Mouse (Mus musculus): ENCODE results near the gene Tfb2m. TPM values are rescaled to one million over a fixed set of nuclear protein-coding genes. Genes with fewer than 3 reads are reported as not detected.
A peak's percentile ranks its signal among the peaks of the same experiment; 100 is the strongest.

Tfb2m gene
- total and polyA plus RNA-seq, 3 experiments: 19.3 to 20.9 TPM; not detected in 1

GRCm38 (mm10) chr1:179580200-179580599, 34.1 kb upstream of the Tfb2m start (continued):
- TF ChIP-seq TBP (IDR thresholded peaks at IDR 0.05; ENCODE audit: low read depth, low read length) (0 out of 2 replicates have a peak, but pooled peaks have one; percentile 23), NRF1 (IDR thresholded peaks at IDR 0.05; ENCODE audit: insufficient read depth, low read depth, low read length, poor library complexity, severe bottlenecking) (no peak), SMC3 (IDR thresholded peaks at IDR 0.05; ENCODE audit: low read depth, low read length) (no peak), JUND (IDR thresholded peaks at IDR 0.05; ENCODE audit: low read depth, low read length) (no peak), TCF12 (IDR thresholded peaks at IDR 0.05; ENCODE audit: low read depth, low read length) (peak; percentile 49; the same call in 1 of the 2 replicates), ZKSCAN1 (IDR thresholded peaks at IDR 0.05; ENCODE audit: low read depth, low read length) (peak; percentile 35; the same call in 1 of the 2 replicates), RAD21 (IDR thresholded peaks at IDR 0.05; ENCODE audit: low read depth, low read length) (no peak), GATA1 (IDR thresholded peaks at IDR 0.05; ENCODE audit: low read depth, low read length) (peak; percentile 56), EP300 (IDR thresholded peaks at IDR 0.05; ENCODE audit: low read depth in 1 of 2, low read length in 2 of 2) (peak in 1 of 2 experiments; percentile 41; a peak in 3 of 4 replicates), POLR2A (IDR thresholded peaks at IDR 0.05; ENCODE audit: control insufficient read depth in 1 of 2, insufficient read depth in 1 of 2, low read depth in 1 of 2, low read length in 2 of 2, poor library complexity in 1 of 2) (no peak), MEF2A (IDR thresholded peaks at IDR 0.05; ENCODE audit: extremely low read depth, insufficient replicate concordance, low read depth, low read length, poor library complexity, severe bottlenecking) (no peak), ZNF384 (IDR thresholded peaks at IDR 0.05; ENCODE audit: low read depth, low read length) (no peak)

- peak overlapping the region; percentile 84 for H3K27ac ChIP-seq (ENCODE audit: control insufficient read depth, low read depth, low read length)
- no peaks in the 10 kb centered on the region for H3K9me3 ChIP-seq (replicated peaks; ENCODE audit: insufficient read depth, low read length)
- no peaks in the 10 kb centered on the region for H3K79me2 ChIP-seq (ENCODE audit: control insufficient read depth, insufficient read depth, low read length, poor library complexity)
- peaks cover 0 to 55% of the 10 kb centered on the region in 2 experiments; a peak in 2 of 4 replicates for H3K36me3 ChIP-seq (ENCODE audit: control insufficient read depth in 1 of 2, insufficient read depth in 2 of 2, low read length in 2 of 2)
- H3K4me1 ChIP-seq (ENCODE audit: control insufficient read depth in 1 of 2, insufficient read depth in 2 of 2, low read length in 2 of 2): peaks cover 45 to 53% of the 10 kb centered on the region in 2 experiments
- peak; percentile 82 for DNase-seq (ENCODE audit: low read depth, low spot score)
- H3K4me3 ChIP-seq (ENCODE audit: control insufficient read depth in 1 of 2, insufficient read depth in 1 of 2, low read depth in 2 of 2, low read length in 2 of 2): peak overlapping the region in 1 of 2 experiments; percentile 9; a peak in 2 of 4 replicates
- H3K9ac ChIP-seq (ENCODE audit: control insufficient read depth, low read depth, low read length, poor library complexity, severe bottlenecking): 0 out of 2 replicates have a peak overlapping the region, but pooled peaks have one; percentile 2
- TF ChIP-seq USF1 (IDR thresholded peaks at IDR 0.05; ENCODE audit: low read depth, low read length): 0 out of 2 replicates have a peak, but pooled peaks have one; percentile 30
- peak; percentile 58 to 70; a peak in 3 of 4 replicates for TF ChIP-seq EP300 (IDR thresholded peaks at IDR 0.05; ENCODE audit: low read depth in 1 of 2, low read length in 2 of 2)
- TF ChIP-seq SIN3A (IDR thresholded peaks at IDR 0.05; ENCODE audit: low read length): peak; percentile 84
- TF ChIP-seq MAX (IDR thresholded peaks at IDR 0.05; ENCODE audit: low read length): peak; percentile 83
- peak; percentile 93 for TF ChIP-seq TBP (IDR thresholded peaks at IDR 0.05; ENCODE audit: low read depth, low read length)
- 0 out of 2 replicates have a peak, but pooled peaks have one; percentile 25 for TF ChIP-seq MAFK (IDR thresholded peaks at IDR 0.05; ENCODE audit: borderline replicate concordance, low read depth, low read length)
- peak; percentile 85; the same call in 1 of the 2 replicates for TF ChIP-seq MYC (IDR thresholded peaks at IDR 0.05; ENCODE audit: low read depth, low read length)
- TF ChIP-seq RCOR1 (IDR thresholded peaks at IDR 0.05; ENCODE audit: low read depth, low read length): peak; percentile 73; the same call in 1 of the 2 replicates
- peak; percentile 62 for TF ChIP-seq TCF12 (IDR thresholded peaks at IDR 0.05; ENCODE audit: low read depth, low read length)
- no peak for TF ChIP-seq USF2 (IDR thresholded peaks at IDR 0.05; ENCODE audit: borderline replicate concordance in 1 of 2, insufficient read depth in 1 of 2, low read depth in 1 of 2, low read length in 2 of 2)
- TF ChIP-seq GATA1 (IDR thresholded peaks at IDR 0.05; ENCODE audit: low read depth, low read length): peak; percentile 74
- TF ChIP-seq MXI1 (IDR thresholded peaks at IDR 0.05; ENCODE audit: low read depth, low read length): peak; percentile 84
- TF ChIP-seq MAZ (IDR thresholded peaks at IDR 0.05; ENCODE audit: low read depth, low read length): peak; percentile 87
- TF ChIP-seq CHD1 (IDR thresholded peaks at IDR 0.05; ENCODE audit: low read depth, low read length): 0 out of 2 replicates have a peak, but pooled peaks have one; percentile 53
- TF ChIP-seq BHLHE40 (IDR thresholded peaks at IDR 0.05; ENCODE audit: borderline replicate concordance, low read depth, low read length): peak; percentile 95
- TF ChIP-seq ETS1 (IDR thresholded peaks at IDR 0.05; ENCODE audit: low read depth, low read length): peak; percentile 70
- TF ChIP-seq ZNF384 (IDR thresholded peaks at IDR 0.05; ENCODE audit: low read depth, low read length): no peak
- no peak for TF ChIP-seq KAT2A (conservative IDR thresholded peaks at IDR 0.05; ENCODE audit: low read depth, low read length)
- TF ChIP-seq HCFC1 (IDR thresholded peaks at IDR 0.05; ENCODE audit: low read depth, low read length): no peak
- no peaks in the 10 kb centered on the region for H3K27me3 ChIP-seq (ENCODE audit: control insufficient read depth in 1 of 2, insufficient read depth in 2 of 2, low read length in 2 of 2)
These were observed 32.6 kb upstream of the Tfb2m start for GRCm38 (mm10) chr1:179578625-179579024.

Data from MEL (cell line).